11 mouse cellular contexts compared by ENCODE assay signal in genomic region chr9:102183663-102184274, GRCm38 (mm10).
DNase-seq lines count a peak whose midpoint lies in the region; ATAC-seq lines count a peak whose summit lies in the region.
"Had no signal": no experiment of that assay in that cellular context is flagged by ENCODE, and none has a peak within 500 bp of the region (broad histone marks: within the 10 kb centered on the region; RNA-seq: fewer than 3 reads in every experiment).

No protein-coding gene starts in this region.

- H3K36me3 ChIP-seq in forebrain, embryonic 15.5 days = no peaks in the 10 kb centered on the region
- H3K36me3 ChIP-seq in forebrain, embryonic 10.5 days (replicated peaks) = no peaks in the 10 kb centered on the region; the same call in 1 of the 2 replicates
- no peaks in the 10 kb centered on the region for H3K36me3 ChIP-seq in lung, embryonic 15.5 days
- no peaks in the 10 kb centered on the region for H3K36me3 ChIP-seq in hindbrain, embryonic 15.5 days

- ATAC-seq in forebrain, embryonic 15.5 days (replicated peaks) = peak; percentile 44
- no peak for ATAC-seq in lung, embryonic 15.5 days (ENCODE audit: borderline replicate concordance, extremely low read depth, low FRiP score, low TSS enrichment)
- 0 out of 2 replicates have a peak, but pooled peaks have one; percentile 13 for ATAC-seq in hindbrain, embryonic 15.5 days (ENCODE audit: low FRiP score, low read depth)
- ATAC-seq: intestine, postnatal 0 days; Patski had no signal

- no peak overlapping the region for H3K4me3 ChIP-seq in forebrain, embryonic 15.5 days
- H3K4me3 ChIP-seq in forebrain, embryonic 10.5 days = no peak overlapping the region
- H3K4me3 ChIP-seq in lung, embryonic 15.5 days = no peak overlapping the region
- H3K4me3 ChIP-seq in hindbrain, embryonic 15.5 days = no peak overlapping the region

- peaks cover 10% of the 10 kb centered on the region; the same call in 1 of the 2 replicates for H3K27me3 ChIP-seq in forebrain, embryonic 15.5 days
- peaks cover 91% of the 10 kb centered on the region for H3K27me3 ChIP-seq in forebrain, embryonic 10.5 days (ENCODE audit: poor library complexity, severe bottlenecking)
- H3K27me3 ChIP-seq in lung, embryonic 15.5 days = no peaks in the 10 kb centered on the region
- no peaks in the 10 kb centered on the region for H3K27me3 ChIP-seq in hindbrain, embryonic 15.5 days

- no peak overlapping the region for H3K9ac ChIP-seq in forebrain, embryonic 15.5 days (replicated peaks)
- H3K9ac ChIP-seq in lung, embryonic 15.5 days = no peak overlapping the region
- H3K9ac ChIP-seq in hindbrain, embryonic 15.5 days = no peak overlapping the region

- H3K4me2 ChIP-seq in forebrain, embryonic 15.5 days (replicated peaks) = peak overlapping the region; percentile 23; the same call in 1 of the 2 replicates
- 0 out of 2 replicates have a peak overlapping the region, but pooled peaks have one; percentile 26 for H3K4me2 ChIP-seq in lung, embryonic 15.5 days
- no peak overlapping the region for H3K4me2 ChIP-seq in hindbrain, embryonic 15.5 days

- no peaks in the 10 kb centered on the region for H3K9me3 ChIP-seq in forebrain, embryonic 15.5 days
- H3K9me3 ChIP-seq in forebrain, embryonic 10.5 days = no peaks in the 10 kb centered on the region
- H3K9me3 ChIP-seq in lung, embryonic 15.5 days = no peaks in the 10 kb centered on the region
- no peaks in the 10 kb centered on the region for H3K9me3 ChIP-seq in hindbrain, embryonic 15.5 days

- DNase-seq in forebrain, embryonic 10.5 days (ENCODE audit: extremely low spot score, low spot score) = no peak
- DNase-seq in lung, postnatal 14 days = no peak
- peak; percentile 61 for DNase-seq in cerebellum, adult 9-11 months
- no peak for DNase-seq in frontal cortex, postnatal 14 days (ENCODE audit: low spot score in 2 of 2)
- no peak for DNase-seq in right cerebral cortex, adult 18-20 months
- DNase-seq: adrenal gland, postnatal 25 days had no signal

- 50% methylated on average over 22 of the region's 22 CpGs for WGBS in forebrain, embryonic 15.5 days
- 87% methylated on average over 22 of the region's 22 CpGs for WGBS in forebrain, embryonic 10.5 days
- WGBS in lung, embryonic 15.5 days = 50% methylated on average over 22 of the region's 22 CpGs
- 44% methylated on average over 22 of the region's 22 CpGs for WGBS in hindbrain, embryonic 15.5 days

- peak overlapping the region; percentile 65 for H3K27ac ChIP-seq in forebrain, embryonic 15.5 days (replicated peaks)
- no peak overlapping the region for H3K27ac ChIP-seq in forebrain, embryonic 10.5 days
- H3K27ac ChIP-seq in lung, embryonic 15.5 days = no peak overlapping the region
- H3K27ac ChIP-seq in hindbrain, embryonic 15.5 days (replicated peaks) = peak overlapping the region; percentile 62; the same call in 1 of the 2 replicates

- H3K4me1 ChIP-seq in forebrain, embryonic 15.5 days = peaks cover 36% of the 10 kb centered on the region
- peaks cover 53% of the 10 kb centered on the region for H3K4me1 ChIP-seq in forebrain, embryonic 10.5 days
- no peaks in the 10 kb centered on the region for H3K4me1 ChIP-seq in lung, embryonic 15.5 days
- H3K4me1 ChIP-seq in hindbrain, embryonic 15.5 days (replicated peaks) = peaks cover 31% of the 10 kb centered on the region

Comparison
In these comparisons a context has a peak if more than half of its experiments do, and no peak if none do; other contexts are left out.
1. H3K27ac ChIP-seq: peak in forebrain, embryonic 15.5 days (single experiment) and hindbrain, embryonic 15.5 days (single experiment); none in forebrain, embryonic 10.5 days (single experiment) and lung, embryonic 15.5 days (single experiment).